Mouse (Mus musculus) hindbrain, embryonic 12.5 days (tissue): ENCODE measurements at regions not wholly inside any gene's neighbourhood (a gene's known extent, or its start where the extent isn't known, plus 50 kb on each side); places are given as distances from the start of the nearest gene placed in this dataset.

Experiments used
- ATAC-seq: fragments of 200-750 bp; cut with Nextera tagmentation; 2 replicates; pipeline ENCODE4 v1.8.0; 2017; ENCODE audit warnings: moderate TSS enrichment; ENCODE audit not compliant: low FRiP score
- H3K27ac ChIP-seq: fragments of 300-500 bp; sonication (generic); 2 replicates; pipeline ENCODE4 v1.5.1; 2016; ENCODE audit warnings: mild to moderate bottlenecking
- H3K27me3 ChIP-seq: fragments of 300-500 bp; sonication (generic); 2 replicates; pipeline ENCODE4 v1.6.1; 2016; ENCODE audit warnings: mild to moderate bottlenecking
- H3K36me3 ChIP-seq: fragments of 300-500 bp; sonication (generic); 2 replicates; pipeline ENCODE4 v1.6.1; 2016; ENCODE audit warnings: mild to moderate bottlenecking
- H3K4me1 ChIP-seq: fragments of 300-500 bp; sonication (generic); 2 replicates; pipeline ENCODE4 v1.6.1; 2016
- H3K4me2 ChIP-seq: fragments of 300-500 bp; sonication (generic); replicated peaks from 2 replicates; pipeline ENCODE4 v1.6.1; 2016; ENCODE audit warnings: mild to moderate bottlenecking
- H3K4me3 ChIP-seq: fragments of 300-500 bp; sonication (generic); 2 replicates; pipeline ENCODE4 v1.5.1; 2016; ENCODE audit warnings: mild to moderate bottlenecking
- H3K9ac ChIP-seq: fragments of 300-500 bp; sonication (generic); 2 replicates; pipeline ENCODE4 v1.6.1; 2016; ENCODE audit warnings: mild to moderate bottlenecking, moderate library complexity
- H3K9me3 ChIP-seq: fragments of 300-500 bp; sonication (generic); replicated peaks from 2 replicates; pipeline ENCODE4 v1.6.1; 2016; ENCODE audit warnings: mild to moderate bottlenecking
- WGBS: fragments of 180-500 bp; shearing (Covaris S2); methylation state at CpG from one replicate; pipeline ENCODE4 v1.1.7; 2016; 5-methylcytosine and 5-hydroxymethylcytosine counted together

- H3K27ac ChIP-seq: no peak overlapping the region
- H3K4me3 ChIP-seq: no peak overlapping the region
- no peaks in the 10 kb centered on the region for H3K9me3 ChIP-seq
- WGBS: 67% methylated on average over 9 of the region's 9 CpGs
- peaks cover 2% of the 10 kb centered on the region; the same call in 1 of the 2 replicates for H3K27me3 ChIP-seq
- H3K9ac ChIP-seq: no peak overlapping the region
- no peak overlapping the region for H3K4me2 ChIP-seq
- H3K36me3 ChIP-seq: no peaks in the 10 kb centered on the region
- 0 out of 2 replicates have a peak, but pooled peaks cover 1% of the 10 kb centered on the region for H3K4me1 ChIP-seq
- no peak for ATAC-seq
These were observed 115.6 kb upstream of the Lrig3 start for GRCm38 (mm10) chr10:125850370-125850769.

GRCm38 (mm10) chr10:125861734-125862133, 104.2 kb upstream of the Lrig3 start:
- Histone ChIP-seq H3K27me3 (no peaks in the 10 kb centered on the region), H3K36me3 (no peaks in the 10 kb centered on the region), H3K9ac (no peak overlapping the region), H3K4me2 (no peak overlapping the region), H3K4me3 (no peak overlapping the region), H3K27ac (no peak overlapping the region), H3K9me3 (no peaks in the 10 kb centered on the region), H3K4me1 (no peaks in the 10 kb centered on the region)
- WGBS: 92% methylated on average over 9 of the region's 9 CpGs
- no peak for ATAC-seq

- Histone ChIP-seq H3K9me3 (no peaks in the 10 kb centered on the region), H3K4me2 (no peak overlapping the region), H3K4me3 (no peak overlapping the region), H3K9ac (no peak overlapping the region), H3K27me3 (no peaks in the 10 kb centered on the region), H3K4me1 (no peaks in the 10 kb centered on the region), H3K36me3 (no peaks in the 10 kb centered on the region), H3K27ac (no peak overlapping the region)
- WGBS: 65% methylated on average over 6 of the region's 6 CpGs
- no peak for ATAC-seq
These were observed 99.6 kb upstream of the Lrig3 start for GRCm38 (mm10) chr10:125866346-125866745.

- Histone ChIP-seq H3K4me2 (no peak overlapping the region), H3K9ac (no peak overlapping the region), H3K27me3 (no peaks in the 10 kb centered on the region), H3K36me3 (no peaks in the 10 kb centered on the region), H3K4me1 (no peaks in the 10 kb centered on the region), H3K27ac (no peak overlapping the region), H3K9me3 (no peaks in the 10 kb centered on the region), H3K4me3 (no peak overlapping the region)
- 86% methylated on average over 3 of the region's 3 CpGs for WGBS
- ATAC-seq: no peak
These were observed 81.4 kb upstream of the Lrig3 start for GRCm38 (mm10) chr10:125884563-125884962.

- Histone ChIP-seq H3K4me1 (no peaks in the 10 kb centered on the region), H3K4me3 (no peak overlapping the region), H3K9me3 (no peaks in the 10 kb centered on the region), H3K36me3 (no peaks in the 10 kb centered on the region), H3K27ac (no peak overlapping the region), H3K4me2 (no peak overlapping the region), H3K9ac (no peak overlapping the region), H3K27me3 (no peaks in the 10 kb centered on the region)
- 53% methylated on average over 6 of the region's 6 CpGs for WGBS
- ATAC-seq: no peak
These were observed 80.2 kb upstream of the Lrig3 start for GRCm38 (mm10) chr10:125885796-125886195.

GRCm38 (mm10) chr10:125892122-125892521, 73.8 kb upstream of the Lrig3 start:
- no peaks in the 10 kb centered on the region for H3K9me3 ChIP-seq
- no peak overlapping the region for H3K27ac ChIP-seq

GRCm38 (mm10) chr10:125895744-125896482, 70.1 kb upstream of the Lrig3 start:
- Histone ChIP-seq H3K9ac (no peak overlapping the region), H3K9me3 (no peaks in the 10 kb centered on the region), H3K27me3 (no peaks in the 10 kb centered on the region), H3K4me2 (no peak overlapping the region), H3K4me3 (no peak overlapping the region), H3K36me3 (no peaks in the 10 kb centered on the region), H3K4me1 (no peaks in the 10 kb centered on the region), H3K27ac (no peak overlapping the region)
- ATAC-seq: no peak
- WGBS: 39% methylated on average over 7 of the region's 7 CpGs

More at GRCm38 (mm10) chr10:125892122-125892521, 73.8 kb upstream of the Lrig3 start:
- no peaks in the 10 kb centered on the region for H3K36me3 ChIP-seq
- no peak overlapping the region for H3K4me2 ChIP-seq
- WGBS: 88% methylated on average over 7 of the region's 7 CpGs
- H3K27me3 ChIP-seq: no peaks in the 10 kb centered on the region
- ATAC-seq: no peak
- H3K9ac ChIP-seq: no peak overlapping the region
- no peak overlapping the region for H3K4me3 ChIP-seq
- H3K4me1 ChIP-seq: no peaks in the 10 kb centered on the region

- H3K4me2 ChIP-seq: no peak overlapping the region
- WGBS: 63% methylated on average over 5 of the region's 5 CpGs
- no peaks in the 10 kb centered on the region for H3K27me3 ChIP-seq
- no peak overlapping the region for H3K4me3 ChIP-seq
- H3K9ac ChIP-seq: no peak overlapping the region
- no peak overlapping the region for H3K27ac ChIP-seq
- no peaks in the 10 kb centered on the region for H3K36me3 ChIP-seq
- no peaks in the 10 kb centered on the region for H3K4me1 ChIP-seq
- no peaks in the 10 kb centered on the region for H3K9me3 ChIP-seq
- no peak for ATAC-seq
These were observed 69.3 kb upstream of the Lrig3 start for GRCm38 (mm10) chr10:125896646-125897045.

GRCm38 (mm10) chr10:125899504-125899903, 66.5 kb upstream of the Lrig3 start:
- H3K27ac ChIP-seq: no peak overlapping the region
- H3K4me1 ChIP-seq: no peaks in the 10 kb centered on the region
- whole genome bisulfite sequencing: 79% methylated on average over 4 of the region's 4 CpGs
- no peak overlapping the region for H3K4me2 ChIP-seq
- H3K9me3 ChIP-seq: no peaks in the 10 kb centered on the region
- no peak for ATAC-seq
- no peaks in the 10 kb centered on the region for H3K27me3 ChIP-seq
- H3K36me3 ChIP-seq: no peaks in the 10 kb centered on the region
- no peak overlapping the region for H3K9ac ChIP-seq
- no peak overlapping the region for H3K4me3 ChIP-seq

GRCm38 (mm10) chr10:125900562-125900961, 65.4 kb upstream of the Lrig3 start:
- Histone ChIP-seq H3K4me3 (no peak overlapping the region), H3K27me3 (no peaks in the 10 kb centered on the region), H3K4me1 (no peaks in the 10 kb centered on the region), H3K9ac (no peak overlapping the region), H3K4me2 (no peak overlapping the region), H3K27ac (no peak overlapping the region), H3K36me3 (no peaks in the 10 kb centered on the region), H3K9me3 (no peaks in the 10 kb centered on the region)
- WGBS: 89% methylated on average over 2 of the region's 2 CpGs
- no peak for ATAC-seq

- H3K27ac ChIP-seq: no peak overlapping the region
- 79% methylated on average over 5 of the region's 5 CpGs for WGBS
- H3K9me3 ChIP-seq: no peaks in the 10 kb centered on the region
- H3K4me2 ChIP-seq: no peak overlapping the region
- no peak overlapping the region for H3K9ac ChIP-seq
- no peaks in the 10 kb centered on the region for H3K4me1 ChIP-seq
- H3K27me3 ChIP-seq: no peaks in the 10 kb centered on the region
- no peaks in the 10 kb centered on the region for H3K36me3 ChIP-seq
- ATAC-seq: no peak
- H3K4me3 ChIP-seq: no peak overlapping the region
These were observed 63.3 kb upstream of the Lrig3 start for GRCm38 (mm10) chr10:125902668-125903067.

GRCm38 (mm10) chr10:125912207-125912606, 53.8 kb upstream of the Lrig3 start:
- no peak overlapping the region for H3K27ac ChIP-seq
- ATAC-seq: peak; percentile 89
- peaks cover 7% of the 10 kb centered on the region for H3K4me1 ChIP-seq
- H3K4me2 ChIP-seq: no peak overlapping the region
- no peak overlapping the region for H3K9ac ChIP-seq
- 39% methylated on average over 7 of the region's 7 CpGs for WGBS
- H3K4me3 ChIP-seq: no peak overlapping the region
- no peaks in the 10 kb centered on the region for H3K9me3 ChIP-seq
- no peaks in the 10 kb centered on the region for H3K27me3 ChIP-seq
- no peaks in the 10 kb centered on the region for H3K36me3 ChIP-seq
